Mouse (Mus musculus) C2C12 (cell line): ENCODE results near the gene Cd151. TPM values are rescaled to one million over a fixed set of nuclear protein-coding genes. Genes with fewer than 3 reads are reported as not detected.
"Not testable (repeated sequence)": the region's sequence is repeated elsewhere in the genome, so short reads cannot be mapped to it uniquely, and the experiment has no call there.

ENCODE experiments used
- H3K27me3 ChIP-seq: one replicate; pipeline ENCODE4 v1.6.1; 2011; ENCODE audit not compliant: control insufficient read depth, insufficient read depth, insufficient read length
- H3K36me3 ChIP-seq: one replicate; pipeline ENCODE4 v1.6.1; 2011; ENCODE audit not compliant: control insufficient read depth, insufficient read depth
- H3K4me3 ChIP-seq: one replicate; pipeline ENCODE4 v1.5.1; 2011; ENCODE audit warnings: mild to moderate bottlenecking, control low read depth; ENCODE audit not compliant: poor library complexity, insufficient read depth, severe bottlenecking
- H3K79me2 ChIP-seq: one replicate; pipeline ENCODE4 v1.6.1; 2011; ENCODE audit not compliant: control insufficient read depth, insufficient read depth
- H3K79me3 ChIP-seq: one replicate; pipeline ENCODE4 v1.6.1; 2011; ENCODE audit warnings: low read depth, control low read depth
- H3ac ChIP-seq: one replicate; pipeline ENCODE3; 2011; ENCODE audit warnings: low read depth; ENCODE audit not compliant: control insufficient read depth, insufficient read length
- CEBPB ChIP-seq: IDR thresholded peaks from one replicate; pipeline ENCODE4 v1.6.1; 2011; ENCODE audit warnings: low read depth, mild to moderate bottlenecking, control low read depth, moderate library complexity
- CTCF ChIP-seq: IDR thresholded peaks from one replicate; pipeline ENCODE4 v1.5.1; 2011; ENCODE audit not compliant: control insufficient read depth, insufficient read depth, insufficient read length
- FOSL1 ChIP-seq: IDR thresholded peaks from one replicate; pipeline ENCODE4 v1.8.0; 2011; ENCODE audit warnings: mild to moderate bottlenecking, low read length; ENCODE audit not compliant: poor library complexity, insufficient read depth, severe bottlenecking
- MAX ChIP-seq: IDR thresholded peaks from one replicate; pipeline ENCODE4 v1.6.1; 2011; ENCODE audit warnings: mild to moderate bottlenecking, control low read depth
- MYOD1 ChIP-seq: IDR thresholded peaks from one replicate; pipeline ENCODE4 v1.6.1; 2011; ENCODE audit warnings: low read depth; ENCODE audit not compliant: control insufficient read depth, insufficient read length
- MYOG ChIP-seq: IDR thresholded peaks from one replicate; pipeline ENCODE4 v1.6.1; 2011; ENCODE audit not compliant: control insufficient read depth, insufficient read length; ENCODE audit errors: extremely low read depth
- USF1 ChIP-seq: IDR thresholded peaks from one replicate; pipeline ENCODE4 v1.6.1; 2011; ENCODE audit warnings: low read depth, mild to moderate bottlenecking, control low read depth, moderate library complexity
- polyA plus RNA-seq: library from polyadenylated mRNA; unstranded; fragments of >200 nt; fragmentation: generic; extraction: Trizol; gene quantifications from one replicate; pipeline ENCODE4 v1.2.1, GENCODE M21; 2012; ENCODE audit warnings: missing spikeins

Gene Cd151
- polyA plus RNA-seq, 1 experiment, result 334 TPM

GRCm38 (mm10) chr7:141443081-141443821 is 23.9 kb upstream of the Cd151 start:
- peak overlapping the region; percentile 49 for H3K4me3 ChIP-seq
- H3K27me3 ChIP-seq, result no peaks in the 10 kb centered on the region
- peaks cover 31% of the 10 kb centered on the region for H3K36me3 ChIP-seq
- TF ChIP-seq FOSL1 (no peak), CTCF (peak; percentile 10)
- peaks cover 36% of the 10 kb centered on the region for H3K79me2 ChIP-seq
- H3ac ChIP-seq, result peak overlapping the region; percentile 78
- H3K79me3 ChIP-seq, result peaks cover 7% of the 10 kb centered on the region

- peak within 1 kb of the TSS; percentile 78 for H3ac ChIP-seq
- no peak for TF ChIP-seq CTCF
- TF ChIP-seq MAX, result peak; percentile 41
- H3K27me3 ChIP-seq, result no peaks in the 10 kb centered on the region
- H3K79me2 ChIP-seq, result peaks cover 42% of the 10 kb centered on the region
- H3K4me3 ChIP-seq, result peak within 1 kb of the TSS; percentile 49
- H3K79me3 ChIP-seq, result peaks cover 13% of the 10 kb centered on the region
- peaks cover 31% of the 10 kb centered on the region for H3K36me3 ChIP-seq
Observed at GRCm38 (mm10) chr7:141443828-141444237, 23.4 kb upstream of the Cd151 start, which contains the start of gene Pidd1. Gene Pidd1 (minus strand): TSS chr7:141444025.

- Histone ChIP-seq H3K36me3 (peaks cover 37% of the 10 kb centered on the region), H3K79me2 (peaks cover 52% of the 10 kb centered on the region), H3K79me3 (peaks cover 26% of the 10 kb centered on the region)
- not testable (repeated sequence) for H3K27me3 ChIP-seq, H3ac ChIP-seq, H3K4me3 ChIP-seq
Observed at GRCm38 (mm10) chr7:141446374-141446773, 20.8 kb upstream of the Cd151 start.

GRCm38 (mm10) chr7:141447110-141447991 is 19.8 kb upstream of the Cd151 start, which contains the start of gene Rplp2:
Gene Rplp2 (plus strand): TSS chr7:141447370.
- H3K27me3 ChIP-seq, result no peaks in the 10 kb centered on the region
- peak within 1 kb of the TSS; percentile 64 for H3K4me3 ChIP-seq
- peak within 1 kb of the TSS; percentile 94 for H3ac ChIP-seq
- TF ChIP-seq USF1, result peak; percentile 79
- TF ChIP-seq MYOG, result no peak
- TF ChIP-seq CEBPB, result peak; percentile 24
- no peak for TF ChIP-seq CTCF
- TF ChIP-seq MYOD1, result no peak
- peak; percentile 81 for TF ChIP-seq MAX
- H3K79me3 ChIP-seq, result peaks cover 26% of the 10 kb centered on the region
- peaks cover 42% of the 10 kb centered on the region for H3K79me2 ChIP-seq
- peaks cover 43% of the 10 kb centered on the region for H3K36me3 ChIP-seq

GRCm38 (mm10) chr7:141451928-141452327 is 15.3 kb upstream of the Cd151 start:
- TF ChIP-seq CEBPB (no peak), USF1 (no peak), MYOG (no peak), FOSL1 (no peak), MYOD1 (no peak), MAX (no peak), CTCF (no peak)
- H3K79me3 ChIP-seq, result peaks cover 26% of the 10 kb centered on the region
- peaks cover 43% of the 10 kb centered on the region for H3K36me3 ChIP-seq

GRCm38 (mm10) chr7:141453636-141454035 is 13.6 kb upstream of the Cd151 start:
- H3K79me3 ChIP-seq, result peaks cover 15% of the 10 kb centered on the region
- no peak overlapping the region for H3K4me3 ChIP-seq
- no peak for TF ChIP-seq USF1
- no peaks in the 10 kb centered on the region for H3K27me3 ChIP-seq
- H3K36me3 ChIP-seq, result peaks cover 35% of the 10 kb centered on the region
- peaks cover 21% of the 10 kb centered on the region for H3K79me2 ChIP-seq
- no peak overlapping the region for H3ac ChIP-seq

More at GRCm38 (mm10) chr7:141451928-141452327, 15.3 kb upstream of the Cd151 start:
- peaks cover 34% of the 10 kb centered on the region for H3K79me2 ChIP-seq
- no peak overlapping the region for H3K4me3 ChIP-seq
- no peak overlapping the region for H3ac ChIP-seq
- H3K27me3 ChIP-seq, result no peaks in the 10 kb centered on the region
